Mouse (Mus musculus) myocyte (in vitro differentiated cells): ENCODE measurements at regions not wholly inside any gene's neighbourhood (a gene's known extent, or its start where the extent isn't known, plus 50 kb on each side); places are given as distances from the start of the nearest gene placed in this dataset.
A peak's percentile ranks its signal among the peaks of the same experiment; 100 is the strongest.

Source experiments
- H3K27me3 ChIP-seq: one replicate; pipeline ENCODE4 v1.6.1; 2011; ENCODE audit not compliant: control insufficient read depth, insufficient read depth, insufficient read length
- H3K36me3 ChIP-seq: one replicate; pipeline ENCODE4 v1.6.1; 2011; ENCODE audit not compliant: control insufficient read depth, insufficient read depth
- H3K4me2 ChIP-seq: one replicate; pipeline ENCODE4 v1.6.1; 2011; ENCODE audit warnings: low read depth, control low read depth
- H3K4me3 ChIP-seq: one replicate; pipeline ENCODE4 v1.5.1; 2011; ENCODE audit warnings: mild to moderate bottlenecking, control low read depth, moderate library complexity
- H3K79me2 ChIP-seq: one replicate; pipeline ENCODE4 v1.6.1; 2011; ENCODE audit not compliant: control insufficient read depth, insufficient read depth
- H3ac ChIP-seq: one replicate; pipeline ENCODE4 v1.6.1; 2011; ENCODE audit not compliant: control insufficient read depth, insufficient read length
- CEBPB ChIP-seq: IDR thresholded peaks from 2 replicates; pipeline ENCODE4 v1.6.1; 2011; ENCODE audit warnings: mild to moderate bottlenecking, moderate library complexity; ENCODE audit not compliant: poor library complexity, insufficient read depth, severe bottlenecking
- E2F4 ChIP-seq: IDR thresholded peaks from one replicate; pipeline ENCODE4 v1.6.1; 2011; ENCODE audit warnings: mild to moderate bottlenecking, control low read depth, moderate library complexity; ENCODE audit not compliant: insufficient read depth
- MAX ChIP-seq: IDR thresholded peaks from one replicate; pipeline ENCODE4 v1.6.1; 2011; ENCODE audit warnings: low read depth, mild to moderate bottlenecking, control low read depth
- MYOD1 ChIP-seq, 3 experiments: IDR thresholded peaks; one replicate each; pipeline ENCODE4 v1.6.1; 2011; ENCODE audit warnings: control low read depth in 2 of 3, low read depth in 2 of 3, mild to moderate bottlenecking in 2 of 3, moderate library complexity in 1 of 3; ENCODE audit not compliant: insufficient read length in 2 of 3, control insufficient read depth in 1 of 3
- MYOG ChIP-seq, 3 experiments: IDR thresholded peaks; one replicate each; pipeline ENCODE4 v1.6.1; 2011; ENCODE audit warnings: control low read depth in 2 of 3, low read depth in 2 of 3, mild to moderate bottlenecking in 2 of 3; ENCODE audit not compliant: insufficient read length in 2 of 3, control insufficient read depth in 1 of 3, insufficient read depth in 1 of 3
- POLR2A ChIP-seq: IDR thresholded peaks from one replicate; pipeline ENCODE4 v1.6.1; 2011; ENCODE audit warnings: low read depth, mild to moderate bottlenecking, control low read depth, moderate library complexity; ENCODE audit not compliant: insufficient read length
- POLR2AphosphoS2 ChIP-seq: IDR thresholded peaks from one replicate; pipeline ENCODE4 v1.6.1; 2011; ENCODE audit warnings: low read depth, control low read depth; ENCODE audit not compliant: insufficient read length
- REST ChIP-seq: IDR thresholded peaks from one replicate; pipeline ENCODE4 v1.6.1; 2011; ENCODE audit warnings: mild to moderate bottlenecking, control low read depth, moderate library complexity; ENCODE audit not compliant: insufficient read depth, insufficient read length
- SRF ChIP-seq: IDR thresholded peaks from one replicate; pipeline ENCODE4 v1.6.1; 2011; ENCODE audit warnings: low read depth; ENCODE audit not compliant: control insufficient read depth, insufficient read length
- TCF12 ChIP-seq: IDR thresholded peaks from one replicate; pipeline ENCODE4 v1.6.1; 2011; ENCODE audit warnings: mild to moderate bottlenecking, control low read depth; ENCODE audit not compliant: poor library complexity, insufficient read depth, severe bottlenecking
- TCF3 ChIP-seq: IDR thresholded peaks from one replicate; pipeline ENCODE4 v1.6.1; 2011; ENCODE audit warnings: low read depth, control low read depth; ENCODE audit not compliant: insufficient read length
- USF1 ChIP-seq: IDR thresholded peaks from one replicate; pipeline ENCODE4 v1.6.1; 2011; ENCODE audit warnings: low read depth, mild to moderate bottlenecking, control low read depth, moderate library complexity

DNA sequence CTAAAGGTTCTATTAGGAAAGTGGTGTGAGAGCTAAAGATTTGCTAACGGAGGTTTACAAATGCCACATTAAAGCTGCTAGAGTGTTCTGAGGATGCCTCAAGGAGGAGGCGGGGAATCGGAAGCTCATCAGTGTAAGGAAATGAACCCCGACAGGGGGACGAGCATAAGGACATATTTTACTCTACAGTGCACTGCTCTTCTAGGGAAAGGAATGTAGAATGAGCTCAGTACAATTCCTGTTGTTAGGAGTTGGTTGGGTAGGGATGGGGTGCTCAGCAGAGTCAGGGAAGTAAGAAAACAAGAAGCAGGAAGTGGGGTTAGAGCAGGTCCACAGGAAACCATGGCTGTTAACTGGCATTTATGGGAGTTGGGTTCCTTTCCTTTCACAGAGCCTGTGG, 54.6 kb downstream of the Mex3b start:
- no peaks in the 10 kb centered on the region for H3K27me3 ChIP-seq
- H3ac ChIP-seq, result no peak overlapping the region
- no peak for TF ChIP-seq MYOG (IDR thresholded peaks at IDR 0.05; ENCODE audit: control insufficient read depth in 1 of 3, insufficient read depth in 1 of 3, insufficient read length in 2 of 3, low read depth in 2 of 3)
- TF ChIP-seq POLR2A, result no peak
- TF ChIP-seq CEBPB, result no peak
- TF ChIP-seq TCF3, result no peak
- TF ChIP-seq TCF12, result no peak
- no peak for TF ChIP-seq REST
- H3K4me3 ChIP-seq, result no peak overlapping the region
- no peaks in the 10 kb centered on the region for H3K79me2 ChIP-seq
- H3K4me2 ChIP-seq, result no peak overlapping the region
- H3K36me3 ChIP-seq, result no peaks in the 10 kb centered on the region

DNA sequence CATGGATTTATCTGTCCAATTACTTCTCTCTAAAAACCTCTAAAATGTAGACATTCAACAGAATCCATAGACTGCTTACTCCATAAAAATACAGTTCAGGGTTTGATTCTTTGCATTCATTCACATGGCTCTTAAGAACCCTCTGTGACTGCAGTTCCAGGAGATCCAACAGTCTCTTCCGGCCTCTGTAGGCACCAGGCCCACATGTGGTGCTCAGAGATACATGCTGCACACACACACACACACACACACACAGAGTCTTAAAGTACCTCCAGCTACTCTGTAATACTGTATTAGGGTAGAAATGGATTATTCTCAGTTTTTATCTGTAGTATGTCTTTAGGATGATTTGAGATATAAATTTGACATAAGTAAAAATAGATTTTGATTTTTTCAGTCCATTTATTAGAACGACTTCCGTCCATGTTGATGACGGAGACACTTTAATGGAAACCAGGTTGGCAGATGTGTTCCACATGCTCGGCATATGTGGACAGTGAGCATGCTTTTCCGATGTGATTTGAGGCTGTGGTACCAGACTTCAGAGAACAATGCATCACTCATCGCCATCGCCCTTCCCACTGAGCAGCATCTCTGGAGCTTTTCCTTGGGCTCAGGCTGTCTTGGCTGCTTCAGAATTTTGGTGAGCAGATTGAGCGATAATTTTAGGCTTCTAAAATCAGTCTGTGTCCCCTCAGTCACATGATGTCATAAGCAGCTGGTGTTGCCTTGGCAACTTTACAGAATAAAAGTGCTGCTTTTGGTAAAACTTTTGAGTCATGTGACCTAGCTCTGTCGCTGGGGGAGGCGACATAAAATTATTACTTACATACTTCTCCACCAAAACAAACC, 56.3 kb downstream of the Mex3b start:
- H3K36me3 ChIP-seq, result no peaks in the 10 kb centered on the region
- TF ChIP-seq CEBPB (no peak), USF1 (peak; percentile 55), POLR2A (no peak)
- no peak overlapping the region for H3ac ChIP-seq
- no peaks in the 10 kb centered on the region for H3K27me3 ChIP-seq
- H3K4me2 ChIP-seq, result no peak overlapping the region
- H3K79me2 ChIP-seq, result no peaks in the 10 kb centered on the region
- H3K4me3 ChIP-seq, result no peak overlapping the region

GRCm38 (mm10) chr7:82924092-82924491, 57.0 kb downstream of the Mex3b start:
- Histone ChIP-seq H3ac (no peak overlapping the region), H3K4me3 (no peak overlapping the region), H3K36me3 (no peaks in the 10 kb centered on the region), H3K27me3 (no peaks in the 10 kb centered on the region), H3K4me2 (no peak overlapping the region), H3K79me2 (no peaks in the 10 kb centered on the region)
- no peak for TF ChIP-seq TCF12
- TF ChIP-seq REST, result no peak
- TF ChIP-seq POLR2A, result no peak
- TF ChIP-seq TCF3, result no peak
- no peak for TF ChIP-seq USF1
- no peak for TF ChIP-seq MYOD1 (IDR thresholded peaks at IDR 0.05; ENCODE audit: control insufficient read depth in 1 of 3, insufficient read length in 2 of 3, low read depth in 2 of 3)
- TF ChIP-seq SRF, result no peak
- TF ChIP-seq MYOG (IDR thresholded peaks at IDR 0.05; ENCODE audit: control insufficient read depth in 1 of 3, insufficient read depth in 1 of 3, insufficient read length in 2 of 3, low read depth in 2 of 3), result no peak
- no peak for TF ChIP-seq CEBPB
- TF ChIP-seq E2F4, result no peak
- TF ChIP-seq MAX, result no peak
- no peak for TF ChIP-seq POLR2AphosphoS2

DNA sequence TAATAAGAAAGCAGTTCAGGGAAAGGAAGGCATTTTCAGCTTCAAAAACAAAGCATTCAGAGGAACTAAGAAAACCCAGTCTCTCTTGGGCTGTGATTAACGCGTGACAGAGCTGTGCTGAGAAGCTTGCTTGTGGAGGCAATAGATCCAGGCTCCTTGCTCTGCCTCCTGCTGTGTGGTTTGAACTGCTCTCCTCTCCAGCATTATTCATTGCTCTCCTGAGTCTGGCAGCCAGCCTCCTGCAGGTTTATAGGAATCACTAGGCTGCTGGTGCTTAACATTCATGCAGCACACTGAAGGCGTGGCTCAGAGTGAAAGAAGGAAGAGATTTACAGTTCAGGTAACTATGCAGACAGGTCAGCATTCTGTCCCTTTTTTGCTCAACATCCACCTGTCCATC, 71.2 kb downstream of the Mex3b start:
- no peaks in the 10 kb centered on the region for H3K27me3 ChIP-seq
- no peak overlapping the region for H3K4me2 ChIP-seq
- TF ChIP-seq MAX, result no peak
- no peak for TF ChIP-seq TCF3
- TF ChIP-seq CEBPB, result no peak
- no peak for TF ChIP-seq POLR2AphosphoS2
- TF ChIP-seq USF1, result no peak
- TF ChIP-seq SRF, result no peak
- no peak for TF ChIP-seq TCF12
- no peak for TF ChIP-seq REST
- TF ChIP-seq MYOG (IDR thresholded peaks at IDR 0.05; ENCODE audit: control insufficient read depth in 1 of 3, insufficient read depth in 1 of 3, insufficient read length in 2 of 3, low read depth in 2 of 3), result no peak
- TF ChIP-seq POLR2A, result no peak
- TF ChIP-seq E2F4, result no peak
- TF ChIP-seq MYOD1 (IDR thresholded peaks at IDR 0.05; ENCODE audit: control insufficient read depth in 1 of 3, insufficient read length in 2 of 3, low read depth in 2 of 3), result no peak
- no peaks in the 10 kb centered on the region for H3K36me3 ChIP-seq
- no peak overlapping the region for H3ac ChIP-seq
- H3K79me2 ChIP-seq, result no peaks in the 10 kb centered on the region
- no peak overlapping the region for H3K4me3 ChIP-seq

GRCm38 (mm10) chr7:82939536-82939935, 72.4 kb downstream of the Mex3b start:
- Histone ChIP-seq H3K4me3 (no peak overlapping the region), H3ac (no peak overlapping the region), H3K79me2 (no peaks in the 10 kb centered on the region), H3K4me2 (no peak overlapping the region), H3K27me3 (no peaks in the 10 kb centered on the region), H3K36me3 (no peaks in the 10 kb centered on the region)
- TF ChIP-seq TCF3 (no peak), POLR2AphosphoS2 (no peak), POLR2A (no peak), MYOG (IDR thresholded peaks at IDR 0.05; ENCODE audit: control insufficient read depth in 1 of 3, insufficient read depth in 1 of 3, insufficient read length in 2 of 3, low read depth in 2 of 3) (no peak), REST (no peak), E2F4 (no peak), USF1 (no peak), TCF12 (no peak), MAX (no peak), CEBPB (no peak), MYOD1 (IDR thresholded peaks at IDR 0.05; ENCODE audit: control insufficient read depth in 1 of 3, insufficient read length in 2 of 3, low read depth in 2 of 3) (no peak), SRF (no peak)
